In genomic region chr16:33178278-33179074, GRCm38 (mm10) we compare ENCODE assay signal across 8 mouse cellular contexts. TPM values are rescaled to one million over a fixed set of nuclear protein-coding genes. Genes with fewer than 3 reads are reported as not detected.
A peak's percentile ranks its signal among the peaks of the same experiment; 100 is the strongest.
DNase-seq lines count a peak whose midpoint lies in the region; ATAC-seq and TF ChIP-seq lines count a peak whose summit lies in the region.

No protein-coding gene starts in this region.

- H3K9me3 ChIP-seq in lung, embryonic 16.5 days (ENCODE audit: control insufficient read depth, low read length): no peaks in the 10 kb centered on the region
- H3K9me3 ChIP-seq in lung, postnatal 0 days (ENCODE audit: low read length): no peaks in the 10 kb centered on the region
- peaks cover 3% of the 10 kb centered on the region; the same call in 1 of the 2 replicates for H3K9me3 ChIP-seq in heart, embryonic 16.5 days (replicated peaks; ENCODE audit: control insufficient read depth, low read length)

- H3K4me2 ChIP-seq in lung, embryonic 16.5 days (ENCODE audit: low read depth, low read length): no peak overlapping the region
- H3K4me2 ChIP-seq in lung, postnatal 0 days (replicated peaks; ENCODE audit: low read depth, low read length): no peak overlapping the region
- peak overlapping the region; percentile 46 for H3K4me2 ChIP-seq in heart, embryonic 16.5 days (ENCODE audit: low read depth, low read length)

- H3K27ac ChIP-seq in lung, embryonic 16.5 days (ENCODE audit: low read length): no peak overlapping the region
- H3K27ac ChIP-seq in lung, postnatal 0 days (ENCODE audit: low read length): no peak overlapping the region
- peak overlapping the region; percentile 42; the same call in 1 of the 2 replicates for H3K27ac ChIP-seq in heart, embryonic 16.5 days (ENCODE audit: low read length)

- 60% methylated on average over 17 of the region's 17 CpGs for WGBS in lung, embryonic 16.5 days
- 60% methylated on average over 17 of the region's 17 CpGs for WGBS in lung, postnatal 0 days
- 47% methylated on average over 17 of the region's 17 CpGs for WGBS in heart, embryonic 16.5 days

- no peak for ATAC-seq in lung, embryonic 16.5 days (ENCODE audit: low read depth)
- ATAC-seq in lung, postnatal 0 days: no peak
- no peak for ATAC-seq in heart, embryonic 16.5 days (replicated peaks; ENCODE audit: extremely low read depth, insufficient read depth, low FRiP score)
- no peak for ATAC-seq in activated CD4-positive, CD25-positive, alpha-beta regulatory T cell, adult 4 months

- no peak for TF ChIP-seq CTCF in lung, postnatal 0 days (IDR thresholded peaks at IDR 0.05)

- H3K4me3 ChIP-seq in lung, embryonic 16.5 days (ENCODE audit: low read length): no peak overlapping the region
- H3K4me3 ChIP-seq in lung, postnatal 0 days (ENCODE audit: low read depth, low read length): no peak overlapping the region
- H3K4me3 ChIP-seq in heart, embryonic 16.5 days (ENCODE audit: low read length): peak overlapping the region; percentile 20

- H3K27me3 ChIP-seq in lung, embryonic 16.5 days (ENCODE audit: control insufficient read depth, insufficient read depth, low read depth, low read length): no peaks in the 10 kb centered on the region
- H3K27me3 ChIP-seq in lung, postnatal 0 days (replicated peaks; ENCODE audit: insufficient read depth, low read length): no peaks in the 10 kb centered on the region
- H3K27me3 ChIP-seq in heart, embryonic 16.5 days (ENCODE audit: control insufficient read depth, insufficient read depth, low read length): no peaks in the 10 kb centered on the region

- H3K4me1 ChIP-seq in lung, embryonic 16.5 days (replicated peaks; ENCODE audit: control insufficient read depth, insufficient read depth, low read length): no peaks in the 10 kb centered on the region
- H3K4me1 ChIP-seq in lung, postnatal 0 days (ENCODE audit: insufficient read depth, low read depth, low read length): no peaks in the 10 kb centered on the region
- H3K4me1 ChIP-seq in heart, embryonic 16.5 days (ENCODE audit: control insufficient read depth, insufficient read depth, low read length): peaks cover 7% of the 10 kb centered on the region; the same call in 1 of the 2 replicates

- peak; percentile 54 for DNase-seq in adrenal gland, postnatal 10 days
- no peak for DNase-seq in adrenal gland, adult 2 months
- no peak for DNase-seq in lung, postnatal 0 days (ENCODE audit: low spot score)
- peak; percentile 31 for DNase-seq in left cerebral cortex, postnatal 4 days
- DNase-seq in right cerebral cortex, postnatal 4 days: peak; percentile 29

- H3K9ac ChIP-seq in lung, embryonic 16.5 days (ENCODE audit: low read length): peak overlapping the region; percentile 33; the same call in 1 of the 2 replicates
- H3K9ac ChIP-seq in lung, postnatal 0 days (replicated peaks; ENCODE audit: low read depth): no peak overlapping the region
- 0 out of 2 replicates have a peak overlapping the region, but pooled peaks have one; percentile 40 for H3K9ac ChIP-seq in heart, embryonic 16.5 days (ENCODE audit: low read length)

- no peak for TF ChIP-seq EP300 in lung, postnatal 0 days (IDR thresholded peaks at IDR 0.05)

- intact Hi-C loops in left cerebral cortex, postnatal 4 days (cut with DNase I): no loop called here

- no peaks in the 10 kb centered on the region for H3K36me3 ChIP-seq in lung, embryonic 16.5 days (ENCODE audit: control insufficient read depth, insufficient read depth, low read length)
- no peaks in the 10 kb centered on the region for H3K36me3 ChIP-seq in lung, postnatal 0 days (ENCODE audit: insufficient read depth, low read length)
- H3K36me3 ChIP-seq in heart, embryonic 16.5 days (ENCODE audit: control insufficient read depth, insufficient read depth): no peaks in the 10 kb centered on the region

RNA-seq across cellular contexts. Expression of gene Osbpl11, which starts 6.4 kb away (rescaled TPM):
- total RNA-seq in adrenal gland, postnatal 10 days (2021): 10 to 100 TPM; 43.8 to 57.3 TPM
- total RNA-seq in adrenal gland, adult 2 months (2021): 10 to 100 TPM; 37.9 to 43.7 TPM
- polyA plus RNA-seq in adrenal gland, adult 2 months (2012; rRNA removed): 14.0 and 16.4 TPM in 2 replicates
- polyA plus RNA-seq in lung, embryonic 16.5 days (2015; fragmentation: Nextera tagmentation; extraction: Ambion mirVana): 14.8 and 14.9 TPM in 2 replicates
- 12.6 and 13.6 TPM in 2 replicates for polyA plus RNA-seq in lung, postnatal 0 days (2015; fragmentation: Nextera tagmentation; extraction: Ambion mirVana)
- 14.4 and 14.5 TPM in 2 replicates for polyA plus RNA-seq in heart, embryonic 16.5 days (2015; fragmentation: Nextera tagmentation; extraction: Ambion mirVana)
- 10 to 100 TPM; 26.8 to 27.4 TPM for total RNA-seq in left cerebral cortex, postnatal 4 days (2021)
- polyA plus RNA-seq in activated CD4-positive, CD25-positive, alpha-beta regulatory T cell, adult 4 months (2017; shearing (Covaris generic)): 1 to 10 TPM; 5.7 to 7.5 TPM

Comparison
In these comparisons a context has a peak if more than half of its experiments do, and no peak if none do; other contexts are left out.
1. DNase-seq: peak in adrenal gland, postnatal 10 days (single experiment), left cerebral cortex, postnatal 4 days (single experiment) and right cerebral cortex, postnatal 4 days (single experiment); none in adrenal gland, adult 2 months (single experiment) and lung, postnatal 0 days (single experiment).